Mouse (Mus musculus): Measurements from ENCODE around the gene Xkr7. TPM values are rescaled to one million over a fixed set of nuclear protein-coding genes. Genes with fewer than 3 reads are reported as not detected.

Gene Xkr7
- polyA plus RNA-seq, 1 experiment, result not detected

DNA sequence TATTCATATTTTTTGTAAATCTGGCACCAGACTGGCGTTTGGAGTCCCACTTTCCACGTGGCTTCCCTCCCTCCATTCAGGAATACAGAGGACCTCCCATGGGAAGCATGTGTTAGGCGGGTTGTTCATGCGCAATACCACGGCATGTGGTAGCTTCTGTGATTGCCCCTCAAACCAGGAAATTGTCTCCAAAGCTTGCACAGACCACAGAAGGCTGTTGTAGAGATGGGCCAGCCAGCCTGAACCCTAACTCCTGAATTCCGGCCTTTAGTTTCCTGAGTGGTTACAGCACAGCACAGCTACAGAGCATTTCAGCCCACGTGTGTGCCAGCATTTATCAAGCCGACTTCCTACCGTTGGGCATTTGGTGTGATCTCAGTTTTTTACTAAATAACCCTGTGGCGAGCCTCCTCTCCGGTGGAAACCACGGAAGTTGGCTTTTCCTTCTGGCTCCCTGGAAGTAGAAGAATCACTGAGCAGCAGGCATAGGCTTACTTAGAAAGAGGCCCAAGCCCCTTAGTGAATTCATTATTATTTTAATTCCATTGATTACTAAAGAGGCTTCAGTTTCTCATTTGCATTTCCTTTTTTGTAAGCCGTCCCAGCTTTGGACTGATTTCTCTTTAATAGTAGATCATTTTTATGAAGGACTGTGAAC, 27.8 kb upstream of the Xkr7 start:
- H3K27ac ChIP-seq (ENCODE audit: insufficient read depth, low read length), result no peak overlapping the region
- H3K36me3 ChIP-seq (ENCODE audit: control insufficient read depth, insufficient read depth, low read length, poor library complexity, severe bottlenecking), result peaks cover 6% of the 10 kb centered on the region; the same call in 1 of the 2 replicates
- no peak overlapping the region for H3K9ac ChIP-seq (ENCODE audit: low read depth, poor library complexity, severe bottlenecking)
- H3K4me3 ChIP-seq (ENCODE audit: low read depth, low read length), result no peak overlapping the region
- H3K4me1 ChIP-seq (ENCODE audit: control insufficient read depth, insufficient read depth, low read length), result no peaks in the 10 kb centered on the region
- no peaks in the 10 kb centered on the region; the same call in 1 of the 2 replicates for H3K9me3 ChIP-seq (replicated peaks; ENCODE audit: control insufficient read depth, insufficient read depth, low read length, poor library complexity, severe bottlenecking)
- no peaks in the 10 kb centered on the region for H3K27me3 ChIP-seq (ENCODE audit: control insufficient read depth, insufficient read depth, low read length, poor library complexity, severe bottlenecking)
- TF ChIP-seq CTCF (IDR thresholded peaks at IDR 0.05; ENCODE audit: low read depth, low read length) (no peak), EP300 (IDR thresholded peaks at IDR 0.05; ENCODE audit: insufficient read depth, low read depth, low read length) (no peak), POLR2A (IDR thresholded peaks at IDR 0.05; ENCODE audit: insufficient read depth, low read length) (no peak)

GRCm38 (mm10) chr2:153005981-153006380, 25.7 kb upstream of the Xkr7 start:
- no peak overlapping the region for H3K4me3 ChIP-seq (ENCODE audit: low read depth, low read length)

DNA sequence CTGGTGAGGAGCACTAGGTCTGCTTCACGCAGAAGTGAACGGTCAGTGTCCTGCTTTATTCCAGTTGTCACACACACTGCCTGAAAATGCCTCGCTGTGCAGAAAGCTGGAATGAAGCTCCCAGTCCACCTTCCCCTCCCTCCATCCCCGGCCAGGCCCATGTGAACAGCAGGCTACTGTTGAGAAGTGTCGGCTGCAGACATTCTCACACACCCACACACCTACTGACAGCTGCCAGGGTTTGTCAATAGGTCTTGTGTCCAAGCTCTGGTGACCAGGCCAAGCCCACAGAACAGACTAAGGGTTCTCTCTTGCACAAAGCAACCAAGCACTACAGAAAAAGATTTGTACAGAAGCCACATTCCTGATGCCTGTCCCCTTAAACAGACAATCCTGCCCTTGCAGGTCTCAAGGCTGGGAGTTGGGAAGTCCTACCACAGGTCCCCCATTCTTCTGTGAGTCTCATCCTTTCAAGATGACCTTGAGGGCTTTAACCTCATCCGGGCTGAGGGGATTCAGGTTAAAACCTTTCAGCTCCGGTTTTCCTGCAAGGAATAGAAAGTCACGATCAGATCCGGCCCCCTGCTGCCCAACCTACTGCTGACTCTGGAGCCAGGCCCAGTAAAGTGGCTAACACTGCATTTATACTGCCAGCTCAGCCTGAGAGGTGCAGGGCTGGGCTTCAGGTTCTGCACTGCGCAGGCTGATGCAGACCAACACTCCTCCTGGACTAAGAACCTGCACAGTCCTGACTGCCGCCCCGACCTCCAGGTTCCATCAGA, 22.3 kb upstream of the Xkr7 start:
- Histone ChIP-seq H3K4me3 (ENCODE audit: low read depth, low read length) (no peak overlapping the region), H3K27ac (ENCODE audit: insufficient read depth, low read length) (no peak overlapping the region), H3K9ac (ENCODE audit: low read depth, poor library complexity, severe bottlenecking) (no peak overlapping the region), H3K36me3 (ENCODE audit: control insufficient read depth, insufficient read depth, low read length, poor library complexity, severe bottlenecking) (peaks cover 16% of the 10 kb centered on the region), H3K27me3 (ENCODE audit: control insufficient read depth, insufficient read depth, low read length, poor library complexity, severe bottlenecking) (no peaks in the 10 kb centered on the region), H3K9me3 (replicated peaks; ENCODE audit: control insufficient read depth, insufficient read depth, low read length, poor library complexity, severe bottlenecking) (no peaks in the 10 kb centered on the region), H3K4me1 (ENCODE audit: control insufficient read depth, insufficient read depth, low read length) (no peaks in the 10 kb centered on the region)
- TF ChIP-seq EP300 (IDR thresholded peaks at IDR 0.05; ENCODE audit: insufficient read depth, low read depth, low read length) (no peak), POLR2A (IDR thresholded peaks at IDR 0.05; ENCODE audit: insufficient read depth, low read length) (no peak), CTCF (IDR thresholded peaks at IDR 0.05; ENCODE audit: low read depth, low read length) (no peak)

More at GRCm38 (mm10) chr2:153005981-153006380, 25.7 kb upstream of the Xkr7 start:
- Histone ChIP-seq H3K27ac (ENCODE audit: insufficient read depth, low read length) (no peak overlapping the region), H3K9me3 (replicated peaks; ENCODE audit: control insufficient read depth, insufficient read depth, low read length, poor library complexity, severe bottlenecking) (no peaks in the 10 kb centered on the region), H3K36me3 (ENCODE audit: control insufficient read depth, insufficient read depth, low read length, poor library complexity, severe bottlenecking) (peaks cover 13% of the 10 kb centered on the region), H3K4me1 (ENCODE audit: control insufficient read depth, insufficient read depth, low read length) (no peaks in the 10 kb centered on the region), H3K9ac (ENCODE audit: low read depth, poor library complexity, severe bottlenecking) (no peak overlapping the region), H3K27me3 (ENCODE audit: control insufficient read depth, insufficient read depth, low read length, poor library complexity, severe bottlenecking) (no peaks in the 10 kb centered on the region)
- TF ChIP-seq POLR2A (IDR thresholded peaks at IDR 0.05; ENCODE audit: insufficient read depth, low read length), result no peak
- no peak for TF ChIP-seq CTCF (IDR thresholded peaks at IDR 0.05; ENCODE audit: low read depth, low read length)
- no peak for TF ChIP-seq EP300 (IDR thresholded peaks at IDR 0.05; ENCODE audit: insufficient read depth, low read depth, low read length)

GRCm38 (mm10) chr2:153013724-153014515, 17.7 kb upstream of the Xkr7 start:
- Histone ChIP-seq H3K27me3 (ENCODE audit: control insufficient read depth, insufficient read depth, low read length, poor library complexity, severe bottlenecking) (no peaks in the 10 kb centered on the region), H3K36me3 (ENCODE audit: control insufficient read depth, insufficient read depth, low read length, poor library complexity, severe bottlenecking) (peaks cover 9% of the 10 kb centered on the region; the same call in 1 of the 2 replicates), H3K9me3 (replicated peaks; ENCODE audit: control insufficient read depth, insufficient read depth, low read length, poor library complexity, severe bottlenecking) (no peaks in the 10 kb centered on the region), H3K4me3 (ENCODE audit: low read depth, low read length) (peak overlapping the region; percentile 95), H3K9ac (ENCODE audit: low read depth, poor library complexity, severe bottlenecking) (0 out of 2 replicates have a peak overlapping the region, but pooled peaks have one; percentile 69), H3K27ac (ENCODE audit: insufficient read depth, low read length) (no peak overlapping the region), H3K4me1 (ENCODE audit: control insufficient read depth, insufficient read depth, low read length) (no peaks in the 10 kb centered on the region)
- TF ChIP-seq EP300 (IDR thresholded peaks at IDR 0.05; ENCODE audit: insufficient read depth, low read depth, low read length) (no peak), POLR2A (IDR thresholded peaks at IDR 0.05; ENCODE audit: insufficient read depth, low read length) (no peak), CTCF (IDR thresholded peaks at IDR 0.05; ENCODE audit: low read depth, low read length) (no peak)

- H3K36me3 ChIP-seq (ENCODE audit: control insufficient read depth, insufficient read depth, low read length, poor library complexity, severe bottlenecking), result peaks cover 9% of the 10 kb centered on the region; the same call in 1 of the 2 replicates
- H3K4me1 ChIP-seq (ENCODE audit: control insufficient read depth, insufficient read depth, low read length), result no peaks in the 10 kb centered on the region
- peak; percentile 89 for TF ChIP-seq CTCF (IDR thresholded peaks at IDR 0.05; ENCODE audit: low read depth, low read length)
- TF ChIP-seq EP300 (IDR thresholded peaks at IDR 0.05; ENCODE audit: insufficient read depth, low read depth, low read length), result no peak
- peak; percentile 66 for TF ChIP-seq POLR2A (IDR thresholded peaks at IDR 0.05; ENCODE audit: insufficient read depth, low read length)
- H3K27me3 ChIP-seq (ENCODE audit: control insufficient read depth, insufficient read depth, low read length, poor library complexity, severe bottlenecking), result no peaks in the 10 kb centered on the region
- no peak within 1 kb of the TSS for H3K27ac ChIP-seq (ENCODE audit: insufficient read depth, low read length)
- peak within 1 kb of the TSS; percentile 69 for H3K9ac ChIP-seq (ENCODE audit: low read depth, poor library complexity, severe bottlenecking)
- peak within 1 kb of the TSS; percentile 95 for H3K4me3 ChIP-seq (ENCODE audit: low read depth, low read length)
- H3K9me3 ChIP-seq (replicated peaks; ENCODE audit: control insufficient read depth, insufficient read depth, low read length, poor library complexity, severe bottlenecking), result no peaks in the 10 kb centered on the region
Measured at GRCm38 (mm10) chr2:153014758-153015593, 16.7 kb upstream of the Xkr7 start, which contains the start of gene Pdrg1. Gene Pdrg1 (minus strand): TSS chr2:153015427.

Measured in ES-Bruce4 (cell line).